Mouse (Mus musculus) monocyte, adult 5-6 weeks (primary cell): ENCODE measurements around the gene Jund. TPM values are rescaled to one million over a fixed set of nuclear protein-coding genes. Genes with fewer than 3 reads are reported as not detected.

Experiments used
- ATAC-seq: fragments of 153-309, 156-312 bp; replicated peaks from 2 replicates; pipeline ENCODE4 v1.8.0; 2017; ENCODE audit warnings: mild to moderate bottlenecking; ENCODE audit not compliant: low TSS enrichment, insufficient number of reproducible peaks, severe bottlenecking, poor library complexity, low FRiP score
- total RNA-seq: library from RNA; stranded (forward); fragments of 200-1000, 200-491, 200-594 nt; gene quantifications from 3 replicates; pipeline ENCODE4 v1.2.3, GENCODE M21; 2017

The Jund gene
- total RNA-seq, 1 experiment from 2014 or later = 131 TPM

- ATAC-seq = peak; percentile 95
Observed at GRCm38 (mm10) chr8:70673079-70673856, 25.5 kb upstream of the Jund start, which contains the start of gene Lsm4. Gene Lsm4, plus strand, starts transcription at chr8:70673248.

DNA sequence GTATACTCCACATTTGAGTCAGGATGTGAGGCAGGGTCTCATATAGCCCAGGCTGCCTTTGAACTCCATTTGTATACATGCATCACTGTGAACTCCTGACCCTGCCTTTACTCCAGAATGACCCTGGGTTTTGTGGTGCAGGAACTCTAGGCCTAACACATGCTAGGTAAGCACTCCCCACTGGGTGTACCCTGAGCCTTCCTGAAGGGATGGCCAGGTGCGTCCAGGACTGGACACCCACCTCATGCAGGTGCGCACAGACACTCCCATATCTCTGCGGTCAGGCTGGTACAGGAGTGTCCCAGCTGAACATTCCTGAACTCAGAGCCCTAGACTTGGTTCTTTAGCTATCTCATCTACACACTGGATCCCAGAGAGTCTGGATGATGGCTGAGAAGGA, 24.6 kb upstream of the Jund start:
- no peak for ATAC-seq

DNA sequence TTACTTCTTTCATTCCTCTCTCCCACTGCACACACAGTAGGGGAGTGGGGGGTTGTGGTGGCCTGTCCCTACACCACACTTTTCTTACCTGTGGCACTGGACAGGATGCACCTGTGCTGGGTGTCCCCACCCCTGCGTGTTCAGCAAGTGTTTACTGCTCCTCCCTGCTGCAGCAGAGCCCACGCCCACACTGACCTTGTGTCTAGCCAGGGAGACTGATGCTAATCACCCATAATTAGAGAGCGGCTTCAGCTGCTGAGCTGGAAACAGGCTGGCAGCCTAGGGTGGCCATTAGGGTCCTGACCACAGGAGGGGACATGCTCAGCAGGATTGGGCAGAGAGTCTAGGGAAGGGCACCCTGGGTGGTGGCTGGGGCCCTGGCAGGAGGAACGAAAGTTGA, 24.0 kb upstream of the Jund start:
- ATAC-seq = no peak

DNA sequence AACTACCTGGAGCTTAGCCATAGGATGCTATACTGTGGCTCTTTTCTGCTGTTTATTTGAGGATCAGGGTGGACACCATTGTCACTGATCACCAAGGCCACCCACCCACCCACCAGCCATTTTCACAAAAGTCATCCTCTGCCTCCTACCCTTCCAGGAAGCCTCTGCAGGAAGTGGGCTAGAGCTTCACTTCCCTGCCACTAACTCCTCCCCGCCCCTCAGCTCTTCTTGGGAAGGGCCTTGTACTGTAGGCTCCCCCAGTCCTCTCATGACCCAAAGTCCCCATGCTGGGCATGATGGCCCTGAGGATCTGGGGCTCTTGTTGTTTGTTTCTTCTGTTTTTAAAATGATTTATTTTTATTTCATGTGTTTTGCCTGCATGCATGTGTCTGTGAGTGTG, 23.4 kb upstream of the Jund start:
- ATAC-seq = no peak

GRCm38 (mm10) chr8:70677451-70678080, 21.2 kb upstream of the Jund start:
- no peak for ATAC-seq

- no peak for ATAC-seq
Observed at GRCm38 (mm10) chr8:70678679-70679078, 20.1 kb upstream of the Jund start.

DNA sequence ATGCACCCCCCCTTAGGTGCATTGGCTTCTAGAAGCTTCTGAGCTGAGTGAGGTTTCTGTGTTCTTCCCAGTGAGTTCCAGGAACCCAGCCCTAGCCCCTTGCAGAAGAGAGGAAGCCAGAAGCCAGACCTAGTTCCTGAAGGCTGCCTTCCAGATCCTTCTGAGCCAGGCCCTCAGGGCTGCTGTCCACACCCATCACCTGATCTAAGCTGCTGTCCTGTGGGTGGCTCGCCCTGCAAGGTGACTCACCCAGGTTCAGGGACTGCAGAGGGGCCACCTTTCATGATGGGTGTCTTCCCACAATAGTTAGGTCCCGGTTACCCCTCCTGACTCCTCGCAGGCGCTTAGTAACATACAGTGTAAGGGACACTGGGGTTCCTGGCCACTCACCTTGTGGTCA, 19.3 kb upstream of the Jund start:
- no peak for ATAC-seq

DNA sequence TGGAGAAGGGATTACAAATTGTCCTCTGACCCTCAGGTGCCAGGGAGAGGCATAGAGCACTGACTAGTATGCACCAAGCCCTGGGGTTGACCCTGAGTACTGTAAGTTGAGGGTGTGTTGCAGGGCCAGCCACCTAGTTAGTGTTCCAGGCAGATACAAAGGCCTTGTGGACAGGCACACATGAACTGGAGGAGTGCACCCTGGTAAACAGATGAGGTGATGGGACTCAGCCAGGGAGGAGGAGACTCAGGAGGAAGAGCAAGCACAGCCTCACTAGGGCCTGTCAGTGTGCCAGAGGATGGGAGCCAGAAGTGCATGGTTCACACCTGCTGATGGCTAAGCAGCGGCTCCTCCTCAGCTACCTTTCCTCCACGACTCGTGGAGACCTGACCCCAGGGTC, 18.7 kb upstream of the Jund start:
- ATAC-seq = no peak

DNA sequence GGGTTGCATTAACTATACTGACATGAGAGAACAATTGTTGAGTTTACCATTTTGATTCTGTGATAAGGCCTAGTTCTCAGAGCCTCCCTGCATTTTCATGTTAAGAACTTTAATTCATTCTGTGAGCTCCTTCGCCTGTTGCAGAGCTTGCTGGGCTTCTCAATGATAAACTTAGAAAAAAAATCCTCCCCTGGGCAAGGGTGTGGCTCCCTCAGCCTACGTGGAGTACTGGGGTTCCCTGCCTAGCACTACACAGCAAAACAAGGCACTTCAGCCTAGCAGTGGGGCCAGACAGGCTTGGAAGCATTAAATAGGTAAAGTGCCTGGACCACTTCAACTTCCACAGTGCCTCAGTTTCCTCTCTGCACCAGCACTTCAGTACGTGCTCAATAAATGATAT, 17.3 kb upstream of the Jund start:
- ATAC-seq = no peak

DNA sequence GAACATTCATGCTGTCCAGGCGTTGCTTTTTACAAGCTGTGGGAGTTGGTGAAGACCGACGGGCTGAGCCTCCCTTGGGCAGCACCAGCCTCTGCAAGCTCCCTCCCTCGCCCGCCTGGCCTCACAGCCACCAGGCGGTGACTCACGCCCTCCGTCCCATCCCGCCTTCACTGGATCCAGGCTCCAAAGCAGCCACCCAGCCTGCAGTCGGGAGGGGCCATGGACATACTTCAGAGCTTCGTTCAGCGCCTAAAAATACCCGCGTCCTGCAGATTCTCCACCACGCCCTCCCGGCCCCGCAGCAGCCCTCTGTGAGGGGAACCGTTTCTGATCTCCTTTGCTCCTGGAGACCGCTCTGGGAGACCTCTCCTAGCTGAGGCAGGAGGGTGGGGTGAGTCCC, 16.6 kb upstream of the Jund start:
- no peak for ATAC-seq

GRCm38 (mm10) chr8:70682692-70683091, 16.1 kb upstream of the Jund start:
- 0 out of 2 replicates have a peak, but pooled peaks have one; percentile 11 for ATAC-seq

DNA sequence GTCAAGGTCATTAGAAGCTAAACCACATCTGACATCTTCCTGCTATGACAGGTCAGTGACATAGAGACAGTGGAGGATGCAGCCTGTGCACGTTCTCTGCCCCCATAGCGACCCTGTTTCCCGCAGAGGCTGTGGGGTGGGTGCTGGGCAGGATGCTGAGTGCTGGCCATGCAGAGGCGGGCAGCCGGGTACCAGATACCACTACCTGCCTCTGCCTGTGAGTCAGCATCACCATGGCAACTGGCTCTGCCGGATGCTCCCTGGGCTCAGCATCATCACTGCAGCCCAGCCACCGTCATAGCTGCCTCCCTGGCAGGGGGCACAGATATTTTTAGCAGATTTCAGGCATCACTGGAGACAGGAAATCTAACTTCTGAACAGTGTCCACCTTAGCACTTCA, 14.5 kb upstream of the Jund start:
- ATAC-seq = no peak

- no peak for ATAC-seq
Observed at GRCm38 (mm10) chr8:70687576-70687975, 11.2 kb upstream of the Jund start.

GRCm38 (mm10) chr8:70688136-70688535, 10.6 kb upstream of the Jund start:
- no peak for ATAC-seq

DNA sequence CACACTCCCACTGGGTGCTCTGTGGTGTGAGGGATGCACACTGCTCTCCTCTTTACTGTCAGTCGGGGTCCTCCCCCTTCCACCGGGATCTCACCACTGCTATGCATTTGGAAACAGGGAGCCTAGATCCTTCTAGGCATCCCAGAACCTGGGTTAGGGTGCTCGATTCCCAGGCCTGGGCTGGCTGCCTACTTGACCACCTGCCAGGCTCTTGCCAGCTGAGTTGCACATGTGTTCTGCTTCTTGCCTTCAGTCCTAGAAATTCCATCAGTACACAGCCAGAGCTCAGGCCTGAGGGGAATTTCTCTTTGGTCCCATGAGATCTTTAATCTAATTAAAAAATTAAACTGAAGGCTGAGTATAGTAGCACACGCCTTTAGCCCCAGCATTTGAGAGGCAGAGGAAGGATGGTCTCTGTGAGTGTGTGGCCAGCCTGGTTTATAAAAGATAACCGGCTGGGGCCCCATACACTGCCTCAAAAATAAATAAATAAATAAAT, 8.8 kb upstream of the Jund start:
- ATAC-seq = no peak

DNA sequence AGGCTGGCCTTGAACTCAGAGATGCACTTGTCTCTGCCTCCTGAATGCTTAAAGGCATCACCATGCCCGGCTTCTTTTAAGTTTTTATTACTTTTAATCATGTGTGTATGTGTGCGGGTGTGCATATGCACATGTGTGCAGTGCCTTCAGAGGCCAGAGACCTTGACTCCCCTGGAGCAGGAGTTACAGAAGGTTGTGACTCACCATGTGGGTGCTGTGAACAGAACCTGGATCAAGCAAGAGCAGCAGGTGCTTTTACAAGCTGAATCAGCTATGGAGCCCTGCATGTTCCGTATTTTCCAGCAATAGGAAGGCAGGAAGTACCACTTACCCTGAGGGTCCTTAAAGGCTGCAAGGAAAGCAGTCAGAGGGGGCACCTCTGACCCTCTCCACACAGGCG, 7.5 kb upstream of the Jund start:
- ATAC-seq = no peak

GRCm38 (mm10) chr8:70691727-70692231, 7.0 kb upstream of the Jund start:
- no peak for ATAC-seq

GRCm38 (mm10) chr8:70693636-70694035, 5.1 kb upstream of the Jund start:
- ATAC-seq = no peak

DNA sequence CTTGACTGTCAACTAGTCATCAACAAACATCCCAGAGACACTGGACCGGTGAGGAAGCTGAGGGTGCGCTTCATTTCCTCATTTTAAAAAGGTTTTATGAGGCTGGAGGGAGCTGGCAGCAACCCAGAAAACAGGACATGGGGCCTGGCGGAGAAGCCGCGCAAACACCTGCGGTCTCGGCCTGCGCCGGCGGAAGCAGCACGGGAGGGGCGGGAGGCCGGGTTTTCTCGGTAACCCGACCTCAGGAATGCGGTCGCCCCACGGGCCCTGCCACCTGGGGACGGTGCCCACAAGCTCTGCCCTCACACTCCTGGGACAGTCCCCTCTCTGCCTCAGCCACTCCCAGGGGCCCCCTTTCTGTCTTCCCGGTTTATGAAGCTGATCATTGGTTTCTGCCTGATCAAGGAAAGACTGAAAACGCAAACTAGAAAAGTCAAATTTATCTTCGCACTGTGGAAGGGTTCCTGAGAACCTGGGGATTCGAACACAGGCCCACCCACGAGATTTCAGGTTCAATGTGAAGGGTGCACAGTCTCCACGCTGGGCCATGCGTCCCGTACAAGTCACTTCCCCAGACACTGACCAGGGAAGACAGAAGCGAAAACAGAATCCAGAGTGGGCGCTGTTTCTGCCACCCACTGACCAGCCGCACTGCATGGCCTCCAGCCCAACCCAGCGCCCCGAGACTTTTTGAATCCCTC, 3.3 kb upstream of the Jund start:
- peak; percentile 14; the same call in 1 of the 2 replicates for ATAC-seq
